Mouse (Mus musculus) gastrocnemius, adult 18-20 months (tissue): ENCODE data around the gene Tgm5. TPM values are rescaled to one million over a fixed set of nuclear protein-coding genes. Genes with fewer than 3 reads are reported as not detected.
"Not testable (repeated sequence)": the region's sequence is repeated elsewhere in the genome, so short reads cannot be mapped to it uniquely, and the experiment has no call there.

Experiments
- DNase-seq: peaks from one replicate; pipeline ENCODE4 v3.0.0; 2021; ENCODE audit warnings: low spot score
- long read RNA-seq, 2 experiments: library from polyadenylated mRNA; stranded (forward); transcript quantifications; one replicate each; pipeline ENCODE4 v2.0.0; 2021
- total RNA-seq, 2 experiments: library from RNA; stranded (reverse); gene quantifications; 2 replicates each; pipeline ENCODE4 v1.2.3; 2021

The Tgm5 gene
- total RNA-seq = under 1 TPM; 0.14 to 0.33 TPM
- long read RNA-seq, experiment 1 = 0 reads
- long read RNA-seq, experiment 2, partial matches to known transcripts = 1 of 1 reads
- long read RNA-seq, experiment 2, other reads (novel, unspliced or antisense) = 0 of 1 reads

DNA sequence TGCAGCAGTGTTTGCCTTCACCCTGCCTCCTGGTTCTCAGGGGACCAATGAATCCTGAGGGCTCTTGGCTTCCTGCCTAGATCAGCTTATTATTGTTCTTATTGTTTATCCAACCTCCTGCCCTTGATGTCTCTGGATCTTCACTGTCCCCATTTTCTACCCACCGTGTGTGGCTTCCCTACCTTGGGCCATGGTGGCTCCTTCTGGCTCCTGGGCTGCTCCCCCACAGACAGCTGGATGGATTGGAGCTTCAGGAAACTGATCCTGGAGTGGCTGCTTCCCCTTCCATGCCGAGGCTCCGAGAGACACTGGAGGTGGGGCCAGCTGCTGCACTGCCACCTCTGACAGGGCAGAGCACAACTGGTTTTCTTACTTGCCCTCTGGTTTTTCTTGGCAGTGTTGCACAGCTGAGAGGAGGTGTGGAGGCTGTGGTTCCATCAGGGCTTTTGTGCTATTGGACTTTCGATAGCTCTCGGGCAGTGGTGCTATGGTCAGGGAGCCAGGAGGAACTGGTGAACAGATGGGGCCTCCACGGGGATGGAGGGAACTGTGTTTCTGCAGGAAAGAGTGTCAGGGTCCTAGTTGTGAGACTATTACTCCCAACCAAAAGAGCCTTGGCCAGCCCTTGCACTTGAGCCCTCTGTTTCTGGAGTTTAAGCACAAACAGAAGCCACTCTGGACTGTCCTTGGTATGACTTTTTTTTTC is at the start of gene Tgm5:
Gene Tgm5, minus strand, starts transcription at position 362 of the 706 bp plus-strand sequence.
- DNase-seq = no peak

GRCm38 (mm10) chr2:121132822-121133221 is 47.2 kb upstream of the Tgm5 start:
- DNase-seq = no peak

- DNase-seq = no peak
These were observed 43.4 kb upstream of the Tgm5 start for GRCm38 (mm10) chr2:121128865-121129620.

DNA sequence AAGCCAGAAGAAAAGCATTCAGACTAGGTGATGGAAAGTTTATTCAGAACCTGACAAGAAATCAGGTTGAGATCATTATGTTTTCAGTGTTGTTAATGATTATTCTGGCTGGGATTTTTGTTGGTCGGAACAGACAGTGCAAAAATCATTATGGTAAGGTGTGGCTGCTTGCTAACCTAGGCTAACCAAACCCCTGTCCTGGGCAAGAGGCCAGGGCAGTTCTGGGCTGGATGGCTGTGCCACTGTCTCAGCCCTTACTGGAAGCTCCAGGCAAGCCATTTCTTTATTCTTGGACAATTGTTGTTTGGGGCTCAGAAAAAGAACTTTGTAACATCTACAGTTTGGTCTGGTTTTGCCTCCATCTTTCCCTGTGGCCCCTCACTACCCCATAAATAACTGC is 41.9 kb upstream of the Tgm5 start:
- DNase-seq = no peak

GRCm38 (mm10) chr2:121126302-121126701 is 40.7 kb upstream of the Tgm5 start:
- not testable (repeated sequence) for DNase-seq

DNA sequence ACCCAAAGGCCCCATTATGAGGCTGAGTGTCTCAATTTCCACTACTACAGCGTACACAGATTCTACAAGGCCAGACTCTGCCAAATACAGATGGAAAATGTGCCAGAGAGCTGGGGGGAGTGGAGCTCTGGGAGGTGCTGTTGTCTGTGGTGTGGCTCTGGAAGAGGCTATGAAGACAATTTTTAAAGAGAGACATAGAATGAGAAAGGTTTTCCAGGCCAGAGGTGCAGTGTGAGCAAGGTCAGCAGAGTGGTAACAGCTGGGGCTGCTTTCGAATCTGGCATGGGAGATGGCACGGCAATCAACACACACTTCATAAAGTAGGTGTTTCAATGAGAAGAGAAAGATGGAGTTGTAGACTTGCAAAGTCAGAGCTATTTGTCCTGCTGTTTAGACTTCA is 33.6 kb upstream of the Tgm5 start:
- no peak for DNase-seq

GRCm38 (mm10) chr2:121115418-121115817 is 29.8 kb upstream of the Tgm5 start:
- no peak for DNase-seq

DNA sequence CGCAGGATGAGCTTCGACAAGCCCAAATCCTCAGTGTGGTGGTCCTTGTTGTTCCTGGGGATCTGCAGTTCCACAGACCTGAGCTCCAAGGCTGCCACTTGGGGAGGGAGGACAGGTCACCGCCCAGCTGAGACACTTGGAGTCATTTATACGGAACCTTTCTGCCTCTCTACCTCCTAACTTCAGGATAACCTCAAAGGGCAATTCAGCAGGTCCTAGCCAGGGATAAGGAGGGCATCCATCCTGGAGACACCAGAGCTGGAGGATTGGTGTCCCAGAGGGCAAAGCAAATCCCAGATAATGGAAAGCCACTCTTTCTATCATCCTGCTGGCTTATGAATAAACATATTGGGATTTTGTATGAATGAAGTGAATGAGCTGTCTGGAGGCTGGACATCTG is 24.1 kb upstream of the Tgm5 start, which contains the start of gene Tgm7:
Gene Tgm7, minus strand, starts transcription at position 101 of the 400 bp plus-strand sequence.
- no peak for DNase-seq

GRCm38 (mm10) chr2:121105940-121106339 is 20.3 kb upstream of the Tgm5 start:
- no peak for DNase-seq

GRCm38 (mm10) chr2:121102051-121102450 is 16.4 kb upstream of the Tgm5 start:
- peak; percentile 58 for DNase-seq

DNA sequence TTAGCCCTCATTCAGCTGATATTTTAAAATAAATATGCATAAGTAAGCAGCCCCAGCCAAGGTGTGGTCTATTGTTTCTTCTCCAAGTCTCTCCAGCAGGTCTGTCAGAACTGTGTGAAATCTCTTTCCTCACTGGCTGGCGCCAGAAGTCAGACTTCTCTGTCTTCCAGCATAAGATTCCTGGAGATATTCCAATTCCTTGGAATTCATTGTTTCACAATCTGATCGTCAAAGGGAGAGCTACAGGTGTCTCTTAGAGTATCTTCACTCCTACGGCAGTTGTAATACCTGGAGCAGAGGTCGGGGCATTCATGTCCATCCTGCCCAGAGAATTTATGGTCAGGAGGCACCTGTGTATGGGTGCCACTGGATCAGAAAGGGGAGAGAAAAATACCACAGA is 4.1 kb upstream of the Tgm5 start:
- no peak for DNase-seq

GRCm38 (mm10) chr2:121088507-121088906 is 2.9 kb upstream of the Tgm5 start:
- no peak for DNase-seq

- no peak for DNase-seq
These were observed 3.0 kb downstream of the Tgm5 start for GRCm38 (mm10) chr2:121082626-121083025.

DNA sequence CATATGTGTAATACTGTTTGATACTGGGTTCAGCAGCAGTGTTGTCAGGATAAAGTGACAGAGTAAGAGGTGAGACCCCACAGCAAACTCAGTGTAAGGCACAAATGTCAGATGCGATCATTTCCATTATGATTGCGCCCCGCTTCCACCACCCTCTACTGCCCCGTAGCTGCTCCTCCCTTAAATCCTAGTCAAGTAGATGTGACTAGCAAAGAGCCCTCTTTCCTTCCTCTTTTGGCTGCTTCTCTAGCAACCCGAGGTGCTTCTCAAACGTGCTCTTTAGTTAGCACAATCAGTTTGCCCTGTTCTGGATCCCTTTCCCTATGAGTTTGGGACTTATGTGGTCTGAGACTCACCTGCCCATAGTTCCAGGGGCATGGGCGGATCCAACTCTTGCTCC is 10.9 kb downstream of the Tgm5 start:
- DNase-seq = no peak

DNA sequence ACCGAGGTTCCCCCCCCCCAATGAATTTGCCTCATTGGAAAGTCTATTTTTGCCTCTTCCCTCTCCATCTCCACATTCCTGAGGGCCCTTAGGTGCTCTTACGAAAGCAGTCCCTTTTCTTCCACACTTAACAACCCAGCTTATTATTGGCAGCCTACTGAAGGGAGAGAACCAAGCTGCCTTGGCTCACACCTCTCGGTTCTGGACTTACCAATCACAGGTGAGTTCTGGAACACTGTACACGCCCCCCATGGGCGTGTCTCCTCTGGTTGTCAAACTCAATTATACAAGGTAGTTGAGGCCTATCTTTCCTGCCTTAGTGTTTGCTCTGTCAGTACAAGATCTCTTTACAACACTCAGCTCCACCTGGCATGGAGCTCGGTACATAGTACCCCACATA is 13.8 kb downstream of the Tgm5 start:
- no peak for DNase-seq

DNA sequence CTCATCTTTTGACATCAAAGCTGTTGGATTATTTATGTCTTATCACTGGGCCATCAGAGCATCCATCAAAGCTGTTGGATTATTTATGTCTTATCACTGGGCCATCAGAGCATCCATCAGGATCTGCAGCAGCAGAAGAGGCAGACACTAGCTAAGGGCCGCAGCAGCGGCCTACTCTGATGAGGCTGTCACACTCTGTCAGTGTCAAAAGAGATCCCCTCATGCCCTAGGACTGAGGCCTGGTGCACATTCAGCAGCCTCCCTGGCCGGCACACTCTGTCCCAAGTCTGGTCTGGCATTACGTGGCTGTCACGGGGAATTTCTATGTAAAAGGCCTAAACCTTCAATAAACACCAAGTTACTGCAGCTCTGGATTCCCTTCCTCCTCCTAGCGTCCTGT is 16.1 kb downstream of the Tgm5 start:
- no peak for DNase-seq

GRCm38 (mm10) chr2:121067116-121067515 is 18.5 kb downstream of the Tgm5 start:
- no peak for DNase-seq

- DNase-seq = no peak
These were observed 24.3 kb downstream of the Tgm5 start for GRCm38 (mm10) chr2:121061315-121061714.

GRCm38 (mm10) chr2:121057997-121058396 is 27.6 kb downstream of the Tgm5 start:
- no peak for DNase-seq

GRCm38 (mm10) chr2:121055915-121056314 is 29.7 kb downstream of the Tgm5 start:
- DNase-seq = no peak

DNA sequence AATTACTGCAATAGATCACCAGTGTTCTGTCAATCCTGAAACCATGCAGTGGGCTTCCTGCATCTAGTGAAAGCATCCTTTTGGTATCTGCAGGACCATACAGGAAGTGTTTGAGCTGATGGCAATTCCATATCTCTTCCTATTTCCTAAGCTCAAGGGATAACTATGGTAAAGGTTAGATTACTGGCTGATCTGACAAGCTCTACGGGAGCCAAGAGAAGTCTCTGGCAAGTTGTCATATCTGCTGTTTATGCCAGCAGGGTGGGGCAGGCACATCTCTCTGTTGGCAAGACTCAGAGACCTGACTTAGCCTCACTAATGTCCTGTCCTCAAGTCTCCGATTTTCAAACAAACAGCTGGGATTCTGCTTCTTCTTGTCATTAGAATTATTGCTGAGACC is 31.6 kb downstream of the Tgm5 start:
- peak; percentile 3 for DNase-seq

DNA sequence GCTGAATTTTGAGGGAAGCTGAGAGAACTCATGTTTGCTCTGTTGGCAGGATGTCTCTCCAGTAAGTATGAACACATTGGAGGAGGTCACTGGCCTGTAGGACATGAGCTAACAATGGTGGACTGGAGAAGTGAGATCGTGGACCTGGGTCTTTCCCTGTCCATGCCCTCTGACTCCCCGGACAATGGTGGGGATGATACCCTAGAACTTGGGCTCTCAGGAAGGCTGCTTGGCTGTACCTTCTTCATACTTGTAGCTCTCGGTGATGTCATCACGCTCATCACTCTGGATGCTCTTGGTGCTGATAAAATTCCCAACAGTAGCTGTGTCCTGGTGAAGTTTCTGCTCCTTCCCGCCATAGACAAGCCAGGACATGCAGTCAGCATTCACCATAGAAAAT is 33.5 kb downstream of the Tgm5 start:
- no peak for DNase-seq

DNA sequence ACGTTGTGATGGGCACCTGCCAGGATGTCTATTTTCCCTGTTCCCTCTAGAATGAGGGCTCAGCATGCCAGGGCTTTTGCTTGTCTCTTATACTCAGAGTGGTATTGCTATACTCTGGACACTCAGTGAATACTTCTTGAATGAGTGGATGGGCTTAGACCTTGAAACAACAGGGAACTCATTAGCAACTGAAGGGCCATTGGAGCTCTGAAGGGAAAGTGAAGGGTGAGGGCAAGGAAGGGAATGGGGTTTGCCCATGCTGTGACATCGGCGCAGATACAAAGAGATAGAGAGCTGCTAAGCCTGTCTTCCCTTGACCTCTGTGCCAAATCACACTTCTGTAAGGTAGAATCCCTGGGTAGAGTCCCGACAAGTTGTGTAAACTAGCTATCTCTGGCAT is 40.0 kb downstream of the Tgm5 start:
- DNase-seq = no peak
